Mouse (Mus musculus) adrenal gland, postnatal 14 days (tissue): ENCODE measurements around the gene Gdpd4. TPM values are rescaled to one million over a fixed set of nuclear protein-coding genes. Genes with fewer than 3 reads are reported as not detected.

ENCODE experiments used
- DNase-seq: peaks from one replicate; pipeline ENCODE4 v3.0.0; 2021; ENCODE audit warnings: mixed read lengths
- total RNA-seq: library from RNA; stranded (reverse); gene quantifications from 2 replicates; pipeline ENCODE4 v1.2.3, GENCODE M21; 2021

Gene Gdpd4
- total RNA-seq, 1 experiment from 2014 or later: not detected

GRCm38 (mm10) chr7:98085314-98085713 is 165.6 kb downstream of the Gdpd4 start:
- DNase-seq: peak; percentile 26

- DNase-seq: no peak
Measured at GRCm38 (mm10) chr7:98086346-98086745, 166.6 kb downstream of the Gdpd4 start.

- no peak for DNase-seq
Measured at GRCm38 (mm10) chr7:98095852-98096251, 176.1 kb downstream of the Gdpd4 start.

GRCm38 (mm10) chr7:98097557-98097956 is 177.8 kb downstream of the Gdpd4 start:
- DNase-seq: no peak

Other genes with a start within 250 kb of the Gdpd4 start
- gene Clns1a, start 223.3 kb upstream of the Gdpd4 start, total RNA-seq: 50.2 and 63.4 TPM in 2 replicates
- 4.9 and 8.7 TPM in 2 replicates for gene Aqp11, start 181.7 kb upstream of the Gdpd4 start, total RNA-seq
- 15.5 and 16.3 TPM in 2 replicates for gene Pak1, start 131.4 kb upstream of the Gdpd4 start, total RNA-seq
- gene Myo7a, start 199.6 kb downstream of the Gdpd4 start, total RNA-seq: 58.6 and 86.2 TPM in 2 replicates
- 2.1 and 2.4 TPM in 2 replicates for gene Omp, start 225.5 kb downstream of the Gdpd4 start, total RNA-seq